Mouse (Mus musculus) adipocyte (in vitro differentiated cells): ENCODE results near the gene Lpar5.

Source experiments
- DNase-seq: peaks from one replicate; pipeline ENCODE4 v3.0.0-alpha.2; 2016; ENCODE audit warnings: low spot score

Lpar5 gene

DNA sequence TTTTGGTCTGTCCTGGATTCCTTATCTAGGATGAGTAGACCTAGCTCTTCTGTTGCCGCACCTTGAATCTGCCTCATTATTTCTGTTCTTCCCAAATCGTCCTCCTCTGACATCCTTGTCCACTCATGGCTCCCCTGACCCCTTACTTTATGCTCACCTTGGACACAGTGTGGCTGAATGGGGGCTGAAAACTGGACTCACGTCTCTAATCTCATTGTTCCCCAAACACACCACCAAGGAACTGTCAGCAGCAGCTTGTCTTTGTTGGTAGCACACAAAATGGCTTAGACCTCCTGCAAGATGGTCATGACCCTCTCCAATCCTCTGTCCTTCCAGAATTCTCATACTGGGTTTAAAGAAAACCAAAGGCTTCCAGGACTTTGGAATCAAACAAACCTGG is 20.2 kb downstream of the Lpar5 start:
- no peak for DNase-seq

DNA sequence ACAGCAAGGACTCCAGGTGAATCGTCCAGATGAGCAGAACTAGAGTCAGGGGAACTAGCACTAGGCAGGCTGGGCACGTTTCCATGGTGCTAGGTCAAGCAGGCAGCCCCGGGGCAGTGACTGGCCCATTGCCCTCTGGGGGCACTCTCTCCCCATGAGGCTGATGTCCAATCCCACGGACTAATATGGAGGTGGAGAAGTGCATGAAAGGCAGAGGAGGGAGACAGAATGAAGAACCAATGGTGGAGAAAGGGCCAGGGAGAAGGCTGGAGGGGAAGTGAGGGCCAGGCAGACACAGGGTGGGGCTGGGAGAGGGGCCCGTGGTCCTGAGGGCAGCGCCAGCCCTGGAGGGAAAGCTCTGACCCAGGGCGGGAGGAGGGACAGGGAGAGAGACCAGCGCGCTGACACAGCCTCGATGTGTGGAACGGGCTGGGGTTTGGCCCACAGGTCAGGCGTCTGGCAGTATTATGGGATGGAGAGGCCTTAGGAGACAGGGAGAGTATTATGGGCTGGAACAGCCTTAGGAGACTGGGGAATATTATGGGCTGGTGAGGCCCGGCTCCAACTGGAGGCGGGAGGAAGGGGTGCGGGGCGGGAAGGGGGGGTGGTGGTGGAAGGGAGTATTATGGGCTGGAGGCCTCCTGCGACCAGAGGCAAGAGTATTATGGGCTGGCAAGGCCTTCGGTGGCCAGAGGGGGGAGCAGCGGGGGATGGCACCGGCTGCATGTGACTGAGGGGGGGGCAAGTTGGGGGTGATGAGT is 21.0 kb downstream of the Lpar5 start:
- no peak for DNase-seq

GRCm38 (mm10) chr6:125089521-125090321 is 22.0 kb downstream of the Lpar5 start:
- no peak for DNase-seq

- no peak for DNase-seq
These were observed 22.8 kb downstream of the Lpar5 start for GRCm38 (mm10) chr6:125090341-125091085.

DNA sequence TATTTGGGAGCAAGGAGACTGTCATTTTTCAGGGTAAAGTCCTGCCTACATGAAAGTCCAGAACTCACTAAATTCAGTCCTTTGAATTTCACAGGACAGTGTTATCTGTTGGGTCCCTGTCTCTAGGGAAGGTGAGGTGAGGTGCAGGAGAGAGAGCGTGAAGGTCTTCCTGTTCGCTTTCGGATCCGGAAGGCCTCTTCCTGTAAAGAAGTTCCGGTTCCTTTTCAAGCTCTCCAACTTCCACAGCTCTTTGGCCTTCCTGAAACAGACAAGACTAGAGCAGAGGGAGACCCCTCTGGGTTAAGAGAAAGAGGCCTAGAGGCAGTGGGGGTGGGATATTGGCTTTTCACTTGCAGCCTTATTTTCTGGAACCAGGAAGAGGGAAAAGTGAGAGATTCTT is 24.7 kb downstream of the Lpar5 start:
- no peak for DNase-seq

DNA sequence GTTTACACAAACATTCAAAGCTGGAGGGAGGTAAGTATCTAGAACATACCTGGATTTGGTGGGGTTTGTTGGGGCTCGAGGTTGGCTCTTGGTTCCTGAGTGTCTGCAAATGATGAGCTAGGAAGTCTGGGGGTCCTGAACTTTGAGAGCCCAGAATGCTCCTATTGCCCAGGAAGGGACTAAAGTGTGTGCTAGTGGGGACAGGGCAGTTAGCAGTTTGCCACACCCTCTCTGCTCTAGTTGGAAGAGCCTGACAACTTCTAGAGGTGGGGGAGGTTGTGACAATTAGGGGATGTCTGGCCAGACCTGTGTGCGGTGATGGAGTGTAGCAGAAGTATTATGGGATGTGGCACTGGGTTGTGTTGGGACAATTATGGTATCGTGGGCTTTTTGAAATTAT is 27.1 kb downstream of the Lpar5 start:
- DNase-seq, result no peak

DNA sequence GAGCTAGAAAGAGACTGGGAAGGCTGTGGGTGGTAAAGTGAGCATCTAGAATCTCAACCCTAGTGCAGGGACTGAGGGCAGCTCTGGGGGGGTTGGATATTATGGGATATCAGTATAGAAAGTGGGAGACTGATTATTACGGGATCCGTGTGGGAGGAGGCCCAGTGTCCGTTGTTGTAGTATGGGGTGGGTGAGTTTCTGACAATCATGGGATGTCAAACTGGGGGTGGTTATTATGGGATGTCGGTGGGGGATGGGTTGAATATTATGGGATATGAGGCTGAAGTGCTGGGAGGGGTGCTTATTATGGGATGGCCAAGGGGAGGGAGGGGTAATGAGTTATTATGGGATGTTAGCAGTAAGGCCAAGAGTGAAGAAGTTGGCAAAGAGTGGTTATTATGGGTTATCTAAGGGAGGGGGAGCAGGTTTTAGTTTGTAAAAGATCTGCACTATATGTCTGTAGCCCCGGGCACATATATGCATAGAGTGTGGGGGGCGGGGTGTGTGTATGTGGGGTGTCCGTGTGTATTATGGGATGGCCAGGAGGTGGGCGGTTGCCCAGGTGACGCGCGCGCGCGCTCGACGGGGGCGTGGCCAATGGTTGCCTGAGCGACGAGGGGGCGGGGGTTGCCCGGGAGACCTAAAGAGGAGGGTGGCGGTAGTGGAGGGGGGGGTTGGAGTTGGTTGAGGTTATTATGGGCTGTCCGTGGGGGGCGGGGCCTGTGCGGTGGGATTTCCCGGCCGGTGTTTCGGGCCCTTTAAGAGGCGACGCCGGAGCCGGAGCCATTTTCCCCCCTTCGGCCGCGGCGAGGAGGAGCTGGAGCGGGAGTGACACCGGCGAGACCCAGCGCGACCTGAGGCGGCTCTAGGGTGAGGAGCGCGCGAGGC is 27.9 kb downstream of the Lpar5 start, which contains the start of gene Chd4:
TSS of gene Chd4 (plus strand) at position 591 of the 888 bp plus-strand sequence.
- peak; percentile 90 for DNase-seq

GRCm38 (mm10) chr6:125096279-125096596 is 28.5 kb downstream of the Lpar5 start:
- no peak for DNase-seq

GRCm38 (mm10) chr6:125096597-125097345 is 29.1 kb downstream of the Lpar5 start:
- peak; percentile 69 for DNase-seq

DNA sequence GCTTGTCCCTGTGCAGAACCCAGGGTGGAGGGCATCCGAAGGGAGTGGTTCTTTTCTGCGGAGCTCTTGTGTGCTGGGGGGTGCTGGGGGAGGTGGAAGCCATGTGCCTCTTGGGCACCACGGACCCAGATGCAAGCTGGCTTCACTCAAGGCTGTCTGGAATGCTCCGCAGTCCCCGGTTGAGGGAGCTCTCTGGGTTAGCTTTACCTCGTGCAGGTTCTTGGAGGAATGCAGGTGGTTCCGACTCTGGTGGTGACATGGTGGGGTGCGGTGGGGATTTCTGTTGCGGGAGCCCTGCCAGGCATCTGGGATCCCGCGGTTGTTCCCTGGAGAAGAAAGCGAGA is 29.6 kb downstream of the Lpar5 start:
- peak; percentile 40 for DNase-seq

- no peak for DNase-seq
These were observed 30.2 kb downstream of the Lpar5 start for GRCm38 (mm10) chr6:125097951-125098350.

DNA sequence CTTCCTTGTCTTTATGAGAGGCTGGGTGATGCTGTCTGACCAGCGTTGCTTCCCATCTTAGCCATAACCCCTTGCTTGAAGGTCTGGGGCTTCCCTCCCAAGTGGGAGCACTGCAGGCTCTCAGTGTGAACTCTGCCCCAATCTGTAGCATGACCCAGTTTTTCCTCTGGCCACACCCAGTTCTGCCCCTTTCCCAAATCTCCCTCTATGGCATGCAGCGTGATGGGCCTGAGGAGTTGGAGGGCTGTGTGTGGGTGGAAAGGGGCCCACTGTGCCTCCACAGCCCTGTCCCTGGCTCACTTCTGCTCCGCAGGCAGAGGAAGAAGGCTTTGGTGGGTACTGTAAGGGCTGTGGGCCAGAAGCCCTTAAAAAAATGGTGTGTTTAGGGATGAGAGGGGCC is 30.8 kb downstream of the Lpar5 start:
- DNase-seq, result peak; percentile 34

- DNase-seq, result peak; percentile 89
These were observed 31.8 kb downstream of the Lpar5 start for GRCm38 (mm10) chr6:125099421-125099971.

- DNase-seq, result no peak
These were observed 33.7 kb downstream of the Lpar5 start for GRCm38 (mm10) chr6:125101444-125101843.

DNA sequence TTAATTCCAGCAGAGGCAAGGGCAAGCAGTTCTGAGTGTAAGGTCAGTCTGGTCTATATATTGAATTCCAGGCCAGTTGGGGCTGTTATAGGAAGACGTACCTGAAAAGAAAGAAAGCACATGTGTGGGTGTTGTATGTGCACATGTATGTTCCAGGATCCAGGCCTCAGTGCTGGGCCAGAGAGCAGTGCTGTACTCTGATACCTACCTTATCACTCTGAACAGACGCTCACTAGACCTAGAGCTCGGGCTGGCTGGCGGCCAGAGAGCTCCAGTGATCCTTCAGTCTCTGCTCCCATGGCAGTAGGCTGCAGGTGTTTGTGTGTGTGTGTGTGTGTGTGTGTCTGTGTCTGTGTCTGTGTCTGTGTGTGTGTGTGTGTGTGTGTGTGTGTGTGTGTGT is 36.5 kb downstream of the Lpar5 start:
- no peak for DNase-seq

- DNase-seq, result no peak
These were observed 40.0 kb downstream of the Lpar5 start for GRCm38 (mm10) chr6:125107705-125108104.

DNA sequence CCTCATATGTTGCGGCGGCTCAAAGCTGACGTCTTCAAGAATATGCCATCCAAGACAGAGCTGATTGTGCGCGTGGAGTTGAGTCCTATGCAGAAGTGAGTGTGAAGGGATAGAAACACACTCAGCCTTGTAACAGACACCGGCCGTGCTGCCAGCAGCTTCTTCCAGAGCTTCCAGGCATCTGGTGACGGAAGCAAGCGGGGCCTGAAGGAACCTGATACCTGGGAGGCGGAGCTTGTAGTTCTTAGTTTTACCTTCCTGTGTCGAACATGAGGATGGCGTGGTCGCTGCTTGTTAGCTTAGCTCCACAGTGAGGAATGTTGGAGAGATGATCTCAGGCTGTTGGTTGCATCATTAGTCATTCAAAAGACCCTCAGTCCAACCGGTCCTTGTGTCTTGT is 41.7 kb downstream of the Lpar5 start:
- no peak for DNase-seq

DNA sequence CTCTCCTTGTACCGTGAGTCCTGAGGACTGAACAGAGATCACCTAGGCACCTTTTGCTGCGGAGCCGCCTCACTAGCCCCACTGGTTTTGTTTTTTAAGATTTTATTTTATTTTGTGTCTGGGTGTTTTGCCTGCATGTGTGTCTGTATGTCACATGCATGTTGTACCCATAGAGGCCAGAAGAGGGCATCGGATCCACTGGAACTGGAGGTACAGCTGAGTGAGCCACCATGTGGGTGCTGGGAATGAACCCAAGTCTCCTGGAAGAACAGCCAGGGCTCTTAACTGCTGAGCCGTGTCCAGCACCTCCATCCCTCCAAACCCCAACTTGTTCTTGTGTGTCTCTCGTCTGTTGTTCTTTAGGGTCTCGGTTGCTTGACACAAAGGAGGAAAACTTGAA is 43.2 kb downstream of the Lpar5 start:
- peak; percentile 69 for DNase-seq

GRCm38 (mm10) chr6:125112553-125112952 is 44.8 kb downstream of the Lpar5 start:
- DNase-seq, result no peak

GRCm38 (mm10) chr6:125119387-125119786 is 51.7 kb downstream of the Lpar5 start:
- DNase-seq, result no peak

DNA sequence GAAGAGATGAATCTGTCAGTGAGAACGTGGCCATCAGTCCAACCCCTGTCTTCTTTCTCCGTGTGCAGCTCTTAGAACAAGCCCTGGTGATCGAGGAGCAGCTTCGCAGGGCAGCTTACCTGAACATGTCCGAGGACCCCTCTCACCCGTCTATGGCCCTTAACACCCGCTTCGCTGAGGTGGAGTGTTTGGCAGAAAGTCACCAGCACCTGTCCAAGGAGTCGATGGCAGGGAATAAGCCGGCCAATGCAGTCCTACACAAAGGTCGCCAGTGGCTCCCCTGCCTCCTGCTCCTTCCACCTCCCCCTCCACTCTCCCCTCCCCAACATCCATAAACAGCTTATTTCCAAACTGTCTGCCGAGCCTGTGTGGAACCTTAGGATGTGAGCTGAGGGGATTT is 61.0 kb downstream of the Lpar5 start:
- DNase-seq, result no peak
